Mouse (Mus musculus): ENCODE results near the gene Nid2. TPM values are rescaled to one million over a fixed set of nuclear protein-coding genes. Genes with fewer than 3 reads are reported as not detected.

Gene Nid2
- total RNA-seq, 4 experiments from 2014 or later, result 3.3 to 7.8 (median 3.6) TPM

GRCm38 (mm10) chr14:19744876-19745275, 6.2 kb upstream of the Nid2 start:
- no peak for DNase-seq (ENCODE audit: low spot score in 2 of 2)

GRCm38 (mm10) chr14:19746232-19746631, 4.8 kb upstream of the Nid2 start:
- no peak for DNase-seq (ENCODE audit: low spot score in 2 of 2)

- DNase-seq (ENCODE audit: low spot score in 2 of 2), result no peak
Measured at GRCm38 (mm10) chr14:19746731-19747130, 4.3 kb upstream of the Nid2 start.

- no peak for DNase-seq (ENCODE audit: low spot score in 2 of 2)
Measured at GRCm38 (mm10) chr14:19749743-19750142, 1.3 kb upstream of the Nid2 start.

GRCm38 (mm10) chr14:19750411-19751024, 547 bp upstream of the Nid2 start:
- DNase-seq (ENCODE audit: low spot score in 2 of 2), result peak in 1 of 2 experiments; percentile 34

- no peak for DNase-seq (ENCODE audit: low spot score in 2 of 2)
Measured at GRCm38 (mm10) chr14:19752276-19752675, 1.2 kb downstream of the Nid2 start.

GRCm38 (mm10) chr14:19759277-19760193, 8.5 kb downstream of the Nid2 start:
- no peak for DNase-seq (ENCODE audit: low spot score in 2 of 2)

GRCm38 (mm10) chr14:19760721-19761120, 9.7 kb downstream of the Nid2 start:
- DNase-seq (ENCODE audit: low spot score in 2 of 2), result no peak

GRCm38 (mm10) chr14:19762014-19762413, 10.9 kb downstream of the Nid2 start:
- no peak for DNase-seq (ENCODE audit: low spot score in 2 of 2)

GRCm38 (mm10) chr14:19763527-19763926, 12.5 kb downstream of the Nid2 start:
- no peak for DNase-seq (ENCODE audit: low spot score in 2 of 2)

- DNase-seq (ENCODE audit: low spot score in 2 of 2), result no peak
Measured at GRCm38 (mm10) chr14:19764331-19764730, 13.3 kb downstream of the Nid2 start.

GRCm38 (mm10) chr14:19765539-19766379, 14.7 kb downstream of the Nid2 start:
- no peak for DNase-seq (ENCODE audit: low spot score in 2 of 2)

- DNase-seq (ENCODE audit: low spot score in 2 of 2), result no peak
Measured at GRCm38 (mm10) chr14:19766380-19766649, 15.2 kb downstream of the Nid2 start.

GRCm38 (mm10) chr14:19768648-19769047, 17.6 kb downstream of the Nid2 start:
- no peak for DNase-seq (ENCODE audit: low spot score in 2 of 2)

- DNase-seq (ENCODE audit: low spot score in 2 of 2), result peak; percentile 33 to 59
Measured at GRCm38 (mm10) chr14:19769441-19770200, 18.6 kb downstream of the Nid2 start.

- DNase-seq (ENCODE audit: low spot score in 2 of 2), result no peak
Measured at GRCm38 (mm10) chr14:19771173-19771572, 20.1 kb downstream of the Nid2 start.

- no peak for DNase-seq (ENCODE audit: low spot score in 2 of 2)
Measured at GRCm38 (mm10) chr14:19774036-19774628, 23.1 kb downstream of the Nid2 start.

- no peak for DNase-seq (ENCODE audit: low spot score in 2 of 2)
Measured at GRCm38 (mm10) chr14:19775491-19775890, 24.4 kb downstream of the Nid2 start.

GRCm38 (mm10) chr14:19776179-19776578, 25.1 kb downstream of the Nid2 start:
- no peak for DNase-seq (ENCODE audit: low spot score in 2 of 2)

- no peak for DNase-seq (ENCODE audit: low spot score in 2 of 2)
Measured at GRCm38 (mm10) chr14:19776890-19777289, 25.8 kb downstream of the Nid2 start.

- no peak for DNase-seq (ENCODE audit: low spot score in 2 of 2)
Measured at GRCm38 (mm10) chr14:19777365-19777764, 26.3 kb downstream of the Nid2 start.
